Mouse (Mus musculus) urinary bladder, postnatal 14 days (tissue): ENCODE data around the gene Fbxo44.

Experiments used
- DNase-seq: peaks from one replicate; pipeline ENCODE4 v3.0.0; 2021; ENCODE audit warnings: low spot score

Gene Fbxo44

DNA sequence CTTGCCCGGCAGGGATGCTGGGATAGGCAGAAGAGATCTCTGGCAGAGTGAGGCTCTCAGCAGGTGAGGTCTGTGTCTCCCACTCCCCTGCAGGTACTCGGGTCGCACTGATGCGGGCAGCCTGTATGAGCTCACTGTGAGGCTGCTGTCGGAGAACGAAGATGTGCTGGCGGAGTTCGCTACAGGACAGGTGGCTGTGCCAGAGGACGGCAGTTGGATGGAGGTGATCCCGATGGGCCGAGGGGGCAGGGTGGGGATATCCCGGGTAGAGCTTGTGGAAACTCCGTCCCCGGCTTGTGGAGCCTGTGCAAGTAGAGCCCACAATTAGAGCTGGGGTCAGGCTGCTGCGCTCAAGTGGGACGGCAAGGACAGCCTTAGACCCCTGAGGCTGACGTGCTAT is 5.3 kb upstream of the Fbxo44 start:
- no peak for DNase-seq

DNA sequence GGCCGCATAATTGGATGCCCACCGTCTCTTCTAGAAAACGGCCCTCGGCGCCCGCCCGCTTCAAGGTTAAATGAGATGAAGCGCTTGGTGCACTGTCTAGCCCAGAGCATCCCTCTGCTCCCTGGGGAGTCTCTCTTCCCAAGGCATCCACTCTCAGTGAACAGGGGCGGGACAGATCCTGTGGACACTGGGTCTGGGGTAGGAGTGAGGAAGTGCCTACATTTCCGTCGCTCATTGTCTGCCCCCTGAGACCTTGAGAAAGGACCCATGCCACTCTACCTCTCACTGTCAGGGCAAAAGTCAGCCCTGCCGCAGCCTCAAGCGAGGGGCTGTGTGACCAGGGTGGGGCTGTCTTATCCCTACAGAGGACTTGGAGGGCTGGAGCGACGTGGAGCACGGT is 4.2 kb upstream of the Fbxo44 start:
- no peak for DNase-seq

GRCm38 (mm10) chr4:148164002-148164439 is 3.7 kb upstream of the Fbxo44 start:
- DNase-seq, result peak; percentile 84

- peak; percentile 93 for DNase-seq
Measured at GRCm38 (mm10) chr4:148159544-148160435, 492 bp downstream of the Fbxo44 start.

- no peak for DNase-seq
Measured at GRCm38 (mm10) chr4:148158436-148159348, 1.6 kb downstream of the Fbxo44 start.

- no peak for DNase-seq
Measured at GRCm38 (mm10) chr4:148154982-148155381, 5.3 kb downstream of the Fbxo44 start.

GRCm38 (mm10) chr4:148154006-148154405 is 6.3 kb downstream of the Fbxo44 start:
- DNase-seq, result no peak

- DNase-seq, result no peak
Measured at GRCm38 (mm10) chr4:148152547-148152946, 7.7 kb downstream of the Fbxo44 start.

DNA sequence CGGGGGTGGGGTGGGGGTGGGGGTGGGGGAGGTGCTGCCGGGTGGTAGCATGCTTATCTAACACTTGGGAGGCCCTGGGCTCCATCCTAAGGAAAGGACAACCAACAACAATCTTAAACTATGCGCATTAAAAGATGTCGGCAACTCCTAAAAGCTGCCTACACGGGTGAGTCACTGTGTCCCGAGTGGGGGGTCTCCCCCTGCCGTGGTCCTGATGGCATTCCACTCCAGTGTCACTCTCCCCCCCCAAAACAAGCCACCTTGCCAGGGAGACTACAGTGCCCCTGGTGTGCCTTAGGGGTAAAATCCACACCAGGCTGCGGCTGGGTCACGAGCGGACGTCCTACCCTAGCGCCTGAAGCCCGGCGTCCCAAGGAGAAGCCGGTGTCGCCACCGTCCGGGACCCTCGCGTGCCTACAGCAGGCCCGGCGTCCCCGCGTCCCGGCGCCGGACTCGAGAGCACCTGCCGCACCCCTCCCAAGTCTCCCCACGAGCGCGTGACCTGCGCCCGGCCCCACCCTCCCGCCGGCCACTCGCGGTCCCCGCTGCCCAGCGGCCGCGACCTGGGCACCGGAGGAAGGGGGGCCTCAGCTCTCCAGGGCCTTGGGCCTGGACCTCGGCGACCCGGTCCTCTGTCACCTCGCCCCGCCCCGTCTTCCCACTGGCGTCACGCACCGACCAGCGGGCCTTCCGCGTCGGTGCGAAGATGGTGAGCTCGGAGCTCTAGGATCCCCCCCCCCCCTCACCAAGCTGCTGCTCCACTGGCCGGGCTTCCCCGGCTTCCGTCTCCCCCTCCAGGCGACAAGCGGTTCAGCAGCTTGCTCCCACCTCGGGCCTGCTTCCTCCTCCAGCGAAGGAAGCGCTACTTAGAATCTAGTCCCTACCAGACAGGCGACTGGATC is 8.8 kb downstream of the Fbxo44 start, which contains the start of gene Fbxo6:
TSS of gene Fbxo6 (minus strand) at position 874 of the 902 bp plus-strand sequence.
- DNase-seq, result peak; percentile 89

GRCm38 (mm10) chr4:148150953-148151266 is 9.4 kb downstream of the Fbxo44 start:
- no peak for DNase-seq

DNA sequence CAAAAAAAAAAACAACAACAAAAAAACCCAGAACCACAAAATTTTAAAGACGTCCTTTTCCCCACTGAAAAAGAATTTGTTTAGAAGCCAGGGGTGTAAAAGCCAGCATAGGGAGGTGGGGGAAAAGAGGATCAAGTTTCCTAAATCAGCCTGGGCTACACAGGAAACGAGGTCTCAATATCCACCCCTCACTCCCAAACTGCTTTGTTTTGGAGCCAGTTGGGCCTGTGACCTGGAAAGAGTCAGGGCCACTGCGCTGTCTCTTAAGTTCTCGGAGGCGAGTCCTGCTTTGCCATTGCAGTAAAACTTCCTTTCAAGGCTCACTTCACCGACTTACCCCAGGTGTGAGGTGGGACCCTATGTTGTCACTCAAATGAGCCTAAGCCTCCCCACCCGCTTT is 10.0 kb downstream of the Fbxo44 start:
- DNase-seq, result no peak

- DNase-seq, result no peak
Measured at GRCm38 (mm10) chr4:148149540-148149939, 10.7 kb downstream of the Fbxo44 start.

DNA sequence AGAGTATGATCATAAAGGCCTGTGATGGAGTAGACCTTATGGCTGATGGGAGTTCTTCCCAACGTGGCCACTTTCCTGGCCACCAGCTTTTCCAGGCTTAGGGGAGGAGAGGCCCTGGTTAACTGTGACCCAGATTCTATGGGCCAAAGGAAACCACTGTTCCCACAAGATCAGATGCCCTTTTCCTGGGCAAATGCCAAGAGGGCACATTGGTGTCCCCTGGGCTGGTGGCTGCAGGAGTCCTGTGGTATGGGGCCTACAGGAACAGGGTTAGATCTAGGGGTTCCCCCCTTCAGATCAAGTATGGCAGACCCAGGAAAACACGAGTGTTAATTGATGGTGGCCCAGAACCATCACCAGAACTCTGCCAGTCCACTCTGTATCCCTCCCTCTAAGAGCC is 12.6 kb downstream of the Fbxo44 start:
- no peak for DNase-seq

GRCm38 (mm10) chr4:148143721-148144120 is 16.6 kb downstream of the Fbxo44 start:
- no peak for DNase-seq

GRCm38 (mm10) chr4:148140098-148141011 is 19.9 kb downstream of the Fbxo44 start:
- peak; percentile 93 for DNase-seq

- DNase-seq, result no peak
Measured at GRCm38 (mm10) chr4:148139767-148140097, 20.6 kb downstream of the Fbxo44 start.

DNA sequence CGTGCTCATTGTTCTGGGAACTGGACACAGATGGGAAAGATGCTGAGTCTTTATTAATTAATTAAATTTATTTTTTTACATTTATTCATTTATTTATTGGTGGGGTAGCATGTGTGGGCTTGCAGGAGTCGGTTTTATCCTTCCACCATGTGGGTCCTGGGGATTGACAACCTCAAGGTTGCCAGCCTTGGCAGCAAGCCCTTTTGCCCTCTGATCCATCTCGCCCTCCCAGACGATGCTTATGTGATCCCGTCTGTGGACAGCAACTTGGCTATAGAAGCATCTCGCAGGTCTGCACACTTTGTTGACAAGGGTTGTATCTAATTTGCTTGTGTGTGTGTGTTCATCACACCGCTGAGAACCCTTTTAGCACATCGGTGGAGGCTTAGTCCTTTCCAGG is 22.8 kb downstream of the Fbxo44 start:
- DNase-seq, result no peak

DNA sequence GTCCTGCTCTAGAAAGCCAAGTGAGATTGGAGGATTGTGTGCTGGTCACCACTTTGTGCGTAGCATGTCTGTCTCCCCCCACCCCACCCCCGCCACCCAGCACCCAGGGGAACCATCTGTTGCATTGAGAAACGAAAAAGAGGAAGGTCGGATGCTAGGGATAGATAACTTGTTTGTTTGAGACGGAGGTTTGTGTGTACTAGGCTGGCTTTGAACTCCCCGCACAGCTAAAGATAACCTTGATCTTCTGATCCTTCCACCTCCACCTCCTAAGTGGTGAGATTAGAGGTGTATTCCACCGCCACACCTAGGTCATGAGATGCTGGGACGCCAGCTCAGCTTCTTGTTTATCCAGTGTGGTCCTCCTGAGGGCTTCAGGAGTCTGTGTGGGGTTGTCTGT is 25.3 kb downstream of the Fbxo44 start:
- DNase-seq, result no peak

DNA sequence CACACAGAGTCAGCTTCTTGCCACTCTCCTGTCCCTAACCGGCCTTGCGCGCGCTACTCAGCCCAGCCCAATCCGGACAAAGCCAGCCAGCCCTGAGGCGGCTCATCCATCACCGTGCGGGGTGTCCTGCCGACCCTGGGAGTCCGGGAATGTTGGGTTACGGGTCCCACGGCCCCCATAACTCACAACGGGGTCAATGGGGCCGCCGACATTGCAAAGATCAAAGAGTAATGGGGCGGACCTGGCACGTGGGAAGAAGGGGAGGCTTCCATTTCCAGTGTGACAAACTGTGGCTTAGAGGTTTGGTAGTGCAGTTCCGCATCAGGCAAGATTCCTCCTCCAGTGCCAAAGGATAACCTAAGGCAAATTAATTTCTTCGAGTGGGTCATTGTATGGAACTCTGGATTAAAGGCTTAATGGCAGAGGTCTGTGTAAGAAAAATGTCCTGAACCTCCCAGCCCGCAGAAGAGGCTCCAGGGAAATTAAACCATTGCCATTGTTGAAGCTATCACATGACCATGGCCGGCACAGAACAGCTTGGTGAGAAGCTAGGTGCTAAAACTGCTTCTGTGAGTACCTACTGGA is 28.7 kb downstream of the Fbxo44 start:
- no peak for DNase-seq
